Mouse (Mus musculus) induced T-regulatory cell, adult 2 months (primary cell): ENCODE data around the gene Cst3.
A peak's percentile ranks its signal among the peaks of the same experiment; 100 is the strongest.

Source experiments
- DNase-seq: peaks from one replicate; pipeline ENCODE4 v3.0.0-alpha.2; 2012; ENCODE audit warnings: low read depth

Gene Cst3

DNA sequence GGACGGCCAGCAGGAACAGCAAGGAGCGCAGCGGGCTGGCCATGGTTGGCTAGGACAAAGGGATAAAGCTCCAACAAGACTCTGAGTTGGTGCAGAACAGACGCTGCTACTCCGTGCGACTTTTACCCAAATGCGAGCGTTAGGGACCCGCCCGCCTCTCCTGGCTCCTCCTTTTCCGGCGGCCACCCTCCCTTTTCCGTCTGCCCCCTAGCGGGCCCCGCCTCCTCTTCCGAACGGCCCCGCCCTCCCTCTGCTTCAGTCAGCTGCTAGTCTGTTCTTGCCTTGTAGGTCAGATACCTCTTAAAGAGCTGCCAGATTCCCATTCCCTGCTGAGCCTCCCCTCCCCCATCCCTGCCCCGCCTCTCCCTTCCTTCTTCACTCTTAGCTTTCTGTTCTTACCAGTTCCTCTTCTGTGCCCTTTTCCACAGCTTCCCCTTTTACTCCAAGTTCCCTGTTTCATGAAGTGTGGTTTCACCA lies at the start of gene Cst3:
TSS of gene Cst3 (minus strand) at position 358 of the 477 bp plus-strand sequence.
- peak; percentile 87 for DNase-seq

- DNase-seq = peak; percentile 65
These were observed 26.8 kb upstream of the Cst3 start for GRCm38 (mm10) chr2:148902286-148902685.

GRCm38 (mm10) chr2:148900305-148900704 lies 24.8 kb upstream of the Cst3 start:
- DNase-seq = no peak

DNA sequence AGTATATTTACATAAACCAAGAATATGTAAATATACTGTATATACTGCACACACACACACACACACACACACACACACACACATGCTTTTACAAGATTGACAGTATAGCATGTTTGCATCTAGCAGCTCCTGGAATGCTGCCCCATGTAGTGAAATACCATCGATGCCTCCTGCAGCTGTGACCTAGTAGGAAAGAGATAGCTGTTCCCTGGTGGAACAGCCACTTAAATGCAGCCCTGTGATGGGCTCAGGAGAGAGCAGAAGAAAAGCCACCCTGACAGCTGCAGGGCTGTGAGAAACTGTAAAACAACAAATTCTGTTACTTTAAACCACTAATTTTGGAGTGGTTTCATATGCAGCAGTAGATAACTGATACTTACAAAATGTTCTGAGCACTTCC lies 20.7 kb upstream of the Cst3 start:
- DNase-seq = no peak

DNA sequence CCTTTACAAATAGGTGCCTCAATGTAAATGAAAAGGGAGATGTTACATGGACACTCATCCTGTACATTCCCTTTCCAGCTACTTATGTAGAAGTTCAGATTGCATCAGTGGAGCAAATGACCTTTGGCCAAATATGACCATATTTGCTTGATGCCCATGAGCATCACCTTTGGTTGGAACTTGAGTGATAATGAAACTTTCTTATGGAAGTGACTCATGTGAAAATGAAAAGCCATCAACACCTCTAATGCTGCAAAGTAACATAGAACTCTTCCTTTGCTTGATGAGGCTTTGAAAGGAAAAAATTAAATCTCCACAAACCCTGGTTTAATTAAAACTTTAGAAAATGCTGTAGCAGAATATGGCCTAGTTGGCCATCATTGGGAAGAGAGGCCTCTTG lies 17.6 kb upstream of the Cst3 start:
- no peak for DNase-seq

DNA sequence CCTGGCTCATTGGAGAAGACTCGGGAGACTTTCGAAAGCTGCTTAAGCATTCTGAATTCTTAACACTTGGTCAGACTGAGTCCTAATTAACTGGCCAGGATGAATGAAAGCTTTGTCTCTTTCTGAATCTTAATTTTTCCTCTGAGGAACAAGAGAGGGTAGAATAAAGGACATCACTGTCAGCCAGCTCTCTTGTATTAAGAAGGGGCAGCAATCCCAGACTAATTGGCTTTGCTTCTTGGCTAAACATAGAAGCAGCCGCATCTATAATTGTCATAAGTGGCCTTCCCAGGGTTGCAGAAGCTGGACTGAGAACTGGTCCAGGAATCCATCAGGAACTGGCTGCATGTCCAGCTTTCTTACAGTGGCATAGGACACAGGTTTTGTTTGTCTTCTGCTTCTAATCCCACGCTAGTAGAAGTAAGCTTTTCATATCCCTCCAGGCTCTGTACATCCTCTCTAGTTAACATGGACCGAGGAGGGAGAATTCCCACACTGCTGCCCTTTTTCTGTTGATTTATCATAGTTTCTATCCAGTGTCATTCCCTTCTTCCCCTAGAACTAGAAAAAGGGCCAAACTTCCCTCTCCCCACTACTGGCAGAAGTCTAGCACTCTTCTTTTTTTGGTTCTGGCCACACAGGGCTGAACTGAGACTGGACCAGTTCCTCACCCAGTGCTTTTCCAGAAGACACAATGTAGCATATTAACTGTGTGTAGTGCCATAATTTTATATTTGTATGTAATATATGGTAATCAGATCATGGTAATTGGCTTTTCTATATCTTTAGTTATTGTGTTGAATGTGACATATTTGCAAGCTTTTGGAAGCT lies 14.7 kb upstream of the Cst3 start:
- DNase-seq = no peak

DNA sequence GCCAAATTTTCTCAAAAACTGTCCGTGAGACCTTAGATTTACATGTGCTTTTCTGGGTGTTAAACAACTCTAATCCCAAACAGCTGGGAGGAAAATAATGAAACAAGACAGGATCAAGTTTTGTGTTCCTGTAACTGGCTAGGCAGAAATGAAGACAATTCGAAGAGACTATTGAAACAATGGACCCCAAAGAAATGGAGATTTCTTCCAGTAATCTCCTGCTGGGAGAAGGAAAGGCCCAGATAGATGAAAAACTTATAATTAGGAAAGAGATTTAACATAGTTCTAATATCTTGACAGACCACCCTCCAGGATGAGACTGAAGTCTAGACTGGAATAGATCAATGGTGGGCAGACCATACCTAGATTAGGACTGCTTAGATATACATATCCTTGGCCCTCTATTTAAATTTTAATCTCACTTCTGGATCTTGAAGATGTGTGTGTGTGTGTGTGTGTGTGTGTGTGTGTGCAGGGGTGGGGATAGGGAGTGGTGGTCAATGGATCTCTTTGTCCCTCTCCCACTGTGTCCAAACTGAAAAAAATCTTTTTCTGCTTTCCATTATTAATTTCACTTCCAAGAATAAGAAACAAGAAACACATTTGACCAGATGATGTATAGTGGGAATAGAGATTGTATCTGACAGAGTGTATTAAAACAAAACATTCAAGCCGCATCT lies 14.0 kb upstream of the Cst3 start:
- DNase-seq = no peak

- DNase-seq = no peak
These were observed 13.4 kb upstream of the Cst3 start for GRCm38 (mm10) chr2:148888872-148889271.

- no peak for DNase-seq
These were observed 9.2 kb upstream of the Cst3 start for GRCm38 (mm10) chr2:148884738-148885137.

GRCm38 (mm10) chr2:148879199-148879598 lies 3.7 kb upstream of the Cst3 start:
- no peak for DNase-seq

GRCm38 (mm10) chr2:148878641-148879130 lies 3.2 kb upstream of the Cst3 start:
- DNase-seq = no peak

DNA sequence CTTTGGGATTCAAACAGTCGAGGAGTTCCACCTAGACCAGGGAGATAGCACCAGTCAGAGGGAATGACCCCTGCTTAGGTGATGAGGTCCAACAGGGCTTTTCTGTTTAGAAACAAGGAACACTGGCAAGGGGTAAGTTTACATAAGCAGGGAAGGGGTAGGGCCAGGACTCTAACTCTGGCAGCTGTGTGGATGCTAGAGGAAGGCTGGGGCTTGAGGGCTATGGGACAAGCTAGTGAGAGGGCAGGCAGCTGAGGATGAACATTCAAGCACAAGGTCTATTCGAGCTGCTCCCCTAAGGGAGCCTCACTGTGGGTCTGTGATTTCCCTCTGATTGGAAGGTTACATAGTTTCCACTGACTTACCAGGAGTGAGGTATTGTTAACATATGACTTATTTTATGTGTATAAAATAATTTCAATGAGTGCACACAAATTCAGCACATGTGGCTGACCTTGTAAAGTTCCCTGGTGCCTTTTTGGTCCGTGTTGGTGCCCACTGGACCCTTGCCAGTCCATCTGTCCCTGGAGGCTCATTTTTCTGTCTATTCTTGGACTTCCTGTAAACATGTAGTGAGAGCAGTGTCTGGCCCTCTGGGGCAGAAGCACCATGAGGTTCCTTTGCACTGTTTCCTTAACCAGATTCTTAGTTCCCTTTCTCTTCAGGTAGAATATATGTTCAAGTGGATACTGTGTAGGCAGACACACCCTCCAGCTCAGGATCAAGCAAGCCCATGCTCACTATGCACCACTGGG lies 1.7 kb upstream of the Cst3 start:
- DNase-seq = no peak

GRCm38 (mm10) chr2:148874617-148875334 lies 716 bp downstream of the Cst3 start:
- DNase-seq = peak; percentile 37

GRCm38 (mm10) chr2:148874224-148874616 lies 1.3 kb downstream of the Cst3 start:
- no peak for DNase-seq

DNA sequence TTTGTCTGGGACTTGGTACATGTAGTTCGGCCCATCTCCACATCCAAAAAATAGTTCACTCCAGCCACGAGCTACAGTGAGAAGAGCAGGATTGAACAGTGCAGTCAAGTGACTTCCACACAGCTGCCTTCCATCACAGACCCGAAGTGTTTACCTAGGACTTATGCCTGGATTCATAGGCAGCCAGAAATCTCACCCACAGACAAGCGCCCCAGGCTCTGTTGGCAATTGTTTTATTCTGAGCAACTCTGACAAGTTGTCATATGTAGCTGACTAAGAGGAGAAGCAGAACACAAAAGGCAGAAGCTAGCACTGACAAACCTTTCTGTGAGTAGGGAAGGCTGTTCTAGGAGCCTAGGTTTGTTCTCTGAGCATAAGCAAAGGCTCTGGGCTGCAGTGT lies 2.6 kb downstream of the Cst3 start:
- no peak for DNase-seq

DNA sequence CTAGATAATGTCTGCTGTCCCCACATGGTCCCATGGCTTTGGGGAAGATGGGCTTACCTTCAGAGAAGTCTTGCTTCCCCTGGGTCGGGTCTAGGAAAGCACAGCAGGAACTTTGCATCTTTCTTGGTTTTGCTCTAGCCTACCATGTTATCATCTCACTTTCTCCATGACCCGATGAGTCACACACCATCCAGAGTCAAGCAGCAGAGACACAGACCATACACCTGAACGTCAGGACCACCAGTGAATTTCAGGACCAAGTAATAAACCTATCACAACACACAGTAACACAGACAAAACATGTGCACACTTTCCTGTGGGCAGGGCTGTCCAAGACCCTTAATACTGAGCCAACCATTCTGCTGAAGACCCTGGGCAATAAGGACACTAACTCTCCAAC lies 5.0 kb downstream of the Cst3 start:
- DNase-seq = no peak

- DNase-seq = no peak
These were observed 6.5 kb downstream of the Cst3 start for GRCm38 (mm10) chr2:148868959-148869358.

GRCm38 (mm10) chr2:148864966-148865365 lies 10.5 kb downstream of the Cst3 start, which contains the start of gene 9230104L09Rik:
Gene 9230104L09Rik (minus strand): TSS chr2:148865038.
- no peak for DNase-seq

- DNase-seq = no peak
These were observed 13.8 kb downstream of the Cst3 start for GRCm38 (mm10) chr2:148861693-148862092.

DNA sequence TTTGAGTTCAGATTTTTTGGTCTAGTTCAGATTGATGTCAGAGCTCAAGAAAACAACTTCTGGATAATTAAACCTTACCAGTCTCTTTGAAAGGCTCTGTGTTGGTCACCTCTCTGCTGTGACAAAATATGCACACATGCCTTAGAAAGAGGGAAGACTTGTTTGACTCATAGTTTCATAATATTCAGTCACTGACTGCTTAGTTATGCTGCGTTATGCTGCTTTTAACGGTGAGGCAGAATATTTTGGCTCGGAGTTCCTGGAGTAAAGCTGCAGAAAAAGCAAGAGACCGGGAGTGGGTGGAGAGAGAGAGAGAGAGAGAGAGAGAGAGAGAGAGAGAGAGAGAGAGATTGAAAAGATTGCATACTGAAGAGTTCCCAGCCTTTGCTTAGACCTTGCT lies 14.5 kb downstream of the Cst3 start:
- no peak for DNase-seq

DNA sequence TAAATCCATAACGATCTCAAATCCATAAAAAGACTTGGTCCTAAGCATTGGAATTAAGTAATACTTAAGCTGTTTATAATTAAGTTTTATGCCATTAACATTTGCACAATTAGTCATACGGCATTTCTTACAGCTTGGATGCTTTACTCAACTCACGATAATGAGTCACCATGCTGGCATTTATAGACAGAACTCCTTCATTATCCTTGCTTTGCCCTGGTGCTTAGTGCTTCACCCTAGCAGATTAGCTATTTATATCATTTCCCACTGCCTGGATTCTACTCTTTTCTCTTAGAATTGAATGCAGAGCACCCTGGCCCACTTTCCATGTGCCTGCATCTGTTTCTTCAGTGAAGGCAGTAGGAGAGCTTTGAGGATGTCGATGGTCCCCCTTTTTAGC lies 18.0 kb downstream of the Cst3 start:
- no peak for DNase-seq
